Mouse (Mus musculus) embryonic fibroblast, embryonic 13.5 days (primary cell): ENCODE data around the gene Tecpr1. TPM values are rescaled to one million over a fixed set of nuclear protein-coding genes. Genes with fewer than 3 reads are reported as not detected.
A peak's percentile ranks its signal among the peaks of the same experiment; 100 is the strongest.

Source experiments
- H3K27ac ChIP-seq: 2 replicates; pipeline ENCODE4 v1.5.1; 2012; ENCODE audit warnings: low read length, control low read depth, inconsistent platforms; ENCODE audit not compliant: insufficient read depth
- H3K4me1 ChIP-seq: 2 replicates; pipeline ENCODE4 v1.6.1; 2011; ENCODE audit warnings: low read length; ENCODE audit not compliant: control insufficient read depth, insufficient read depth
- H3K4me3 ChIP-seq: 2 replicates; pipeline ENCODE4 v1.5.1; 2011; ENCODE audit warnings: mild to moderate bottlenecking, control low read depth, low read length; ENCODE audit not compliant: insufficient read depth
- CTCF ChIP-seq: IDR thresholded peaks from 2 replicates; pipeline ENCODE4 v1.5.1; 2011; ENCODE audit warnings: mild to moderate bottlenecking, control low read depth, low read length, moderate library complexity, borderline replicate concordance; ENCODE audit not compliant: insufficient read depth
- POLR2A ChIP-seq: IDR thresholded peaks from 2 replicates; pipeline ENCODE4 v1.6.1; 2011; ENCODE audit warnings: low read depth, mild to moderate bottlenecking, control low read depth, low read length, moderate library complexity
- polyA plus RNA-seq: library from polyadenylated mRNA; stranded (reverse); fragments of >200 nt; gene quantifications from 2 replicates; pipeline ENCODE4 v1.2.4, GENCODE M21; 2011; ENCODE audit warnings: low read depth; ENCODE audit not compliant: missing spikeins, insufficient read length

Gene Tecpr1
- polyA plus RNA-seq, 1 experiment = 15.7 TPM

DNA sequence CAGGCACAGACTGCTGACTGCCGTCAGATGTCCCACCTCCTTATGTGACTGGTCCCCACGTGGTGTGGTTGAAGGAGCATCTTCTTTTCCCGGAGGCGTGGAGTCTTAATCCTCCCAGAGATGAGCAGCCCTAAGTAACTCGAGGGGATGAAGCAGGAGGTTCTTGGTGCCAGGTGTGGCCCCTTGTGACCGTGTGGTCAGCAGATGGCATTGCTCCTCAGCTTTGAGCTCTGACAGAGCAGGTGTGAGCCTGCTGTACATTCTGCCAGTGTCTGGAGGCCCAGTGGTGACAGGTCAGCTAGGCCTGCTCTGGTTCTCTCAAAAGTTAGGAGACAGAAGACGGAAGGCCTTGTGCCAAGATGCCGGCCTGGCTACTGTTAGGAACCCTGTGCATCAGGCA lies 37.0 kb upstream of the Tecpr1 start:
- no peak overlapping the region for H3K4me3 ChIP-seq
- H3K4me1 ChIP-seq = peaks cover 9% of the 10 kb centered on the region
- TF ChIP-seq CTCF = no peak
- TF ChIP-seq POLR2A = no peak
- no peak overlapping the region for H3K27ac ChIP-seq

GRCm38 (mm10) chr5:144259228-144259627 lies 35.8 kb upstream of the Tecpr1 start:
- H3K4me1 ChIP-seq = peaks cover 9% of the 10 kb centered on the region
- TF ChIP-seq POLR2A = no peak
- no peak for TF ChIP-seq CTCF
- H3K27ac ChIP-seq = no peak overlapping the region
- H3K4me3 ChIP-seq = no peak overlapping the region

GRCm38 (mm10) chr5:144258687-144259086 lies 35.3 kb upstream of the Tecpr1 start:
- peak overlapping the region; percentile 86 for H3K4me3 ChIP-seq
- peaks cover 9% of the 10 kb centered on the region for H3K4me1 ChIP-seq
- TF ChIP-seq CTCF (no peak), POLR2A (no peak)
- H3K27ac ChIP-seq = no peak overlapping the region

GRCm38 (mm10) chr5:144258131-144258611 lies 34.8 kb upstream of the Tecpr1 start:
- no peak for TF ChIP-seq POLR2A
- TF ChIP-seq CTCF = no peak
- Histone ChIP-seq H3K27ac (0 out of 2 replicates have a peak overlapping the region, but pooled peaks have one; percentile 5), H3K4me1 (peaks cover 9% of the 10 kb centered on the region), H3K4me3 (peak overlapping the region; percentile 86)

DNA sequence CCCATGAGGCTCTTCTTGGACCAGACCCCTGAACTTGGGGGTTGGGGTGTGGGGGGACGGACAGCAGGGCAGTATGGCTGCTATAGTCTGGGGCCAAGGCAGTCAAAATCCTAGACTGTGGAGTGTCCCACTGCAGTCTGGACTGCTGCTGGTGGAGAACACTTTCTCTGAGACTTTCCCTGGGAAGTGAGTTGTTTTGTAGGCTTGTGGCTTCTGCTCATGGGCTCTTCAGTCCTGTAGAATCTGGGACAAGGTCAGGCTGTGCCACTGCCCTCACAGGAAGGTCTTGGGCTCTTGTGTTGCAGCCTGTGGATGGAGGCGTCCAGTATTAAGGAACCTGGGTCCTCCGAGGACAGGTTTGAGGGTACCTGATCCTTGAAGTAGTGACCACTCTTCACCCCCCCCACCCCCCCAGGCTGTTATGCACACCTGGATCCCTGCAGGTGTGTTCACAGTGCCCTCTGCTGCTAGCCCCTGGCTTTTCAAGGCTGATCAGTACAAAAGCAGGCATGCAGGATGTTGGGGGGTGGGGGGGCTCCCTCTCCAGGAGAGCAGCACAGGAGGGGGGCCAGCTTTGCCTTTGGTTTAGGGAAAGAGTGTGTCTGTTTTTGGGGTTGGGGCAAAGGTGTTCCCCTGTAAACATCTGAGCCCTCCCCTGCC lies 34.2 kb upstream of the Tecpr1 start:
- no peak for TF ChIP-seq CTCF
- TF ChIP-seq POLR2A = no peak
- peak overlapping the region; percentile 86 for H3K4me3 ChIP-seq
- H3K27ac ChIP-seq = 0 out of 2 replicates have a peak overlapping the region, but pooled peaks have one; percentile 5
- peaks cover 9% of the 10 kb centered on the region for H3K4me1 ChIP-seq

DNA sequence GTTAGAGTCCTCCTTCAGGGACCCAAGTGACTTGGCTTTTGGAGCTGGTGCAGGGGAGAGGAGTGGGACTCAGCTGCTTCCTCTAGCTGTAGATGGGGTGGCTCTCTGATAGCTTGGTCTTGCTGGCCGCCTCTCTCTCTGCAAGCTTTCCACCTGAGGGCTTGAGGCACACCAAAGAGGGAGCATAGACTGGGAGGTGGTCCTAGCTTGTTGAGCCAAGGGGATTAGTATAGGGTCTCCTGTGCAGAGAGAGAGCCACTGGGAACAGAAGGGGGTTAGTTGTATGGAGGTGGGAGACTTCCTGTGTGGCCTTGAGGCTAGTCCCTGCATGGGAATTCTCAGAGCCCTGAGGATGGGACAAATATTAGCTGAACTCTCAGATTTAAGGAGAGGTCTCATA lies 33.5 kb upstream of the Tecpr1 start:
- Histone ChIP-seq H3K4me1 (peaks cover 9% of the 10 kb centered on the region), H3K4me3 (peak overlapping the region; percentile 86), H3K27ac (peak overlapping the region; percentile 76)
- TF ChIP-seq POLR2A = no peak
- TF ChIP-seq CTCF = no peak

- H3K27ac ChIP-seq = peak overlapping the region; percentile 76
- H3K4me1 ChIP-seq = peaks cover 9% of the 10 kb centered on the region
- TF ChIP-seq CTCF (no peak), POLR2A (no peak)
- H3K4me3 ChIP-seq = peak overlapping the region; percentile 86
These were observed 33.1 kb upstream of the Tecpr1 start for GRCm38 (mm10) chr5:144256541-144256870.

GRCm38 (mm10) chr5:144255632-144256540 lies 32.5 kb upstream of the Tecpr1 start:
- Histone ChIP-seq H3K4me3 (peak overlapping the region; percentile 86), H3K27ac (peak overlapping the region; percentile 79), H3K4me1 (peaks cover 9% of the 10 kb centered on the region)
- TF ChIP-seq POLR2A (peak; percentile 61), CTCF (no peak)

DNA sequence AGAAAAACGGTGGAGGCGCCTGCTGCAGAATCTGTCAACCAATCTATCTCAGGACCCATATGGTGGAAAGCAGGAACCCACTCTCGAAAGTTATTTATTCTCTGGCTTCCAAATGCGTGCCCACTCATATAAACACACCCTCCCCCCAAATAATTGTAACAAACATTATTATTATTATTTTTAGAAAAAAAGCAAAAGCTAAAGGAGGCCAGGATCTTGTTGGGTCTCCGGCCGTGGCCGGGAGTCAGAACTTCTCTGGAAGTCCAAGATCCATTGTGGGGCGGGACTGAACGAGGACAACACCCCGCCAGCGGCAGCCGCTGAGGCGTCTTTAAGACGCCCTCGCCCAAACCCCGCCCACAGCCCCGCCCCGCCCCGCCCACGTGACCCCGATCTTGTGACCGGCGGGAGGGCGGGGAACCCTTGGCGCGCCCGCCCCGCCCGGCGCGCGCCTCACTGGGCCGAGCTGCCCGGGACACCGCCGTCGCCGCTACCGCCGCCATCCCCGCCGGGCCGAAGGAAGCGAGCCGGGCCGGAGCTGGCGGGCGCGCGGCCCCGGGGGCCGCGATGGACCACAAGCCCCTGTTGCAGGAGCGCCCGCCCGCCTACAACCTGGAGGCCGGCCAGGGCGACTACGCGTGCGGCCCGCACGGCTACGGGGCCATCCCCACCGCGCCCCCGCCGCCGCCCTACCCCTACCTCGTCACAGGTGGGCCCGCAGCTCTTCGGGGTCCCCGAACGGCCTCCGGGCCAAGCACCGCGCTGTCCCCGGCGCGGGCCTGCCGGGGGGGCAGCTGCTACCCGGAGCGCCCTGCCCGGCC lies 31.6 kb upstream of the Tecpr1 start:
- H3K4me3 ChIP-seq = peak overlapping the region; percentile 86
- peaks cover 9% of the 10 kb centered on the region for H3K4me1 ChIP-seq
- H3K27ac ChIP-seq = peak overlapping the region; percentile 79
- TF ChIP-seq POLR2A (peak; percentile 52), CTCF (no peak)
